Mouse (Mus musculus): ENCODE measurements around the gene Itga5. TPM values are rescaled to one million over a fixed set of nuclear protein-coding genes. Genes with fewer than 3 reads are reported as not detected.

Gene Itga5
- polyA plus RNA-seq, 1 experiment from 2014 or later, result 19.6 TPM

GRCm38 (mm10) chr15:103299644-103300043 lies 66.9 kb downstream of the Itga5 start:
- H3K4me1 ChIP-seq (ENCODE audit: control insufficient read depth, low read depth, low read length), result peaks cover 9% of the 10 kb centered on the region
- 71% methylated on average over 8 of the region's 8 CpGs for WGBS (ENCODE audit: insufficient replicate concordance)
- ATAC-seq (ENCODE audit: low read depth), result no peak
- H3K27me3 ChIP-seq (ENCODE audit: control insufficient read depth, insufficient read depth, low read depth, low read length), result peaks cover 13% of the 10 kb centered on the region
- no peak overlapping the region for H3K4me2 ChIP-seq (ENCODE audit: low read depth, low read length)
- no peak overlapping the region for H3K9ac ChIP-seq (ENCODE audit: low read depth, low read length)
- H3K4me3 ChIP-seq (ENCODE audit: low read depth, low read length), result no peak overlapping the region
- H3K9me3 ChIP-seq (replicated peaks; ENCODE audit: control insufficient read depth, low read length), result no peaks in the 10 kb centered on the region
- H3K36me3 ChIP-seq (ENCODE audit: control insufficient read depth, insufficient read depth), result peaks cover 27% of the 10 kb centered on the region
- H3K27ac ChIP-seq (ENCODE audit: low read length), result no peak overlapping the region

GRCm38 (mm10) chr15:103298861-103299616 lies 67.5 kb downstream of the Itga5 start:
- H3K27ac ChIP-seq (ENCODE audit: low read length), result no peak overlapping the region
- H3K9ac ChIP-seq (ENCODE audit: low read depth, low read length), result no peak overlapping the region
- H3K36me3 ChIP-seq (ENCODE audit: control insufficient read depth, insufficient read depth), result peaks cover 27% of the 10 kb centered on the region
- 85% methylated on average over 5 of the region's 5 CpGs for WGBS (ENCODE audit: insufficient replicate concordance)
- peaks cover 7% of the 10 kb centered on the region for H3K27me3 ChIP-seq (ENCODE audit: control insufficient read depth, insufficient read depth, low read depth, low read length)
- ATAC-seq (ENCODE audit: low read depth), result 0 out of 2 replicates have a peak, but pooled peaks have one; percentile 39
- no peak overlapping the region for H3K4me2 ChIP-seq (ENCODE audit: low read depth, low read length)
- no peak overlapping the region for H3K4me3 ChIP-seq (ENCODE audit: low read depth, low read length)
- peaks cover 3% of the 10 kb centered on the region; the same call in 1 of the 2 replicates for H3K4me1 ChIP-seq (ENCODE audit: control insufficient read depth, low read depth, low read length)
- no peaks in the 10 kb centered on the region for H3K9me3 ChIP-seq (replicated peaks; ENCODE audit: control insufficient read depth, low read length)

- no peak for ATAC-seq (ENCODE audit: low read depth)
- Histone ChIP-seq H3K9ac (ENCODE audit: low read depth, low read length) (no peak overlapping the region), H3K4me2 (ENCODE audit: low read depth, low read length) (no peak overlapping the region), H3K4me1 (ENCODE audit: control insufficient read depth, low read depth, low read length) (peaks cover 2% of the 10 kb centered on the region; the same call in 1 of the 2 replicates), H3K9me3 (replicated peaks; ENCODE audit: control insufficient read depth, low read length) (no peaks in the 10 kb centered on the region), H3K27ac (ENCODE audit: low read length) (no peak overlapping the region), H3K4me3 (ENCODE audit: low read depth, low read length) (no peak overlapping the region), H3K27me3 (ENCODE audit: control insufficient read depth, insufficient read depth, low read depth, low read length) (no peaks in the 10 kb centered on the region; the same call in 1 of the 2 replicates), H3K36me3 (ENCODE audit: control insufficient read depth, insufficient read depth) (peaks cover 35% of the 10 kb centered on the region)
- WGBS (ENCODE audit: insufficient replicate concordance), result 76% methylated on average over 3 of the region's 3 CpGs
These were observed 68.5 kb downstream of the Itga5 start for GRCm38 (mm10) chr15:103298026-103298425.

- no peak overlapping the region for H3K4me3 ChIP-seq (ENCODE audit: low read depth, low read length)
- no peaks in the 10 kb centered on the region for H3K9me3 ChIP-seq (replicated peaks; ENCODE audit: control insufficient read depth, low read length)
- H3K4me1 ChIP-seq (ENCODE audit: control insufficient read depth, low read depth, low read length), result peaks cover 2% of the 10 kb centered on the region; the same call in 1 of the 2 replicates
- no peaks in the 10 kb centered on the region for H3K27me3 ChIP-seq (ENCODE audit: control insufficient read depth, insufficient read depth, low read depth, low read length)
- no peak overlapping the region for H3K4me2 ChIP-seq (ENCODE audit: low read depth, low read length)
- peaks cover 42% of the 10 kb centered on the region for H3K36me3 ChIP-seq (ENCODE audit: control insufficient read depth, insufficient read depth)
- no peak for ATAC-seq (ENCODE audit: low read depth)
- H3K9ac ChIP-seq (ENCODE audit: low read depth, low read length), result no peak overlapping the region
- no peak overlapping the region for H3K27ac ChIP-seq (ENCODE audit: low read length)
- 82% methylated on average over 6 of the region's 6 CpGs for WGBS (ENCODE audit: insufficient replicate concordance)
These were observed 69.2 kb downstream of the Itga5 start for GRCm38 (mm10) chr15:103297313-103297712.

GRCm38 (mm10) chr15:103295851-103296250 lies 70.7 kb downstream of the Itga5 start:
- no peaks in the 10 kb centered on the region for H3K9me3 ChIP-seq (replicated peaks; ENCODE audit: control insufficient read depth, low read length)
- no peak overlapping the region for H3K4me3 ChIP-seq (ENCODE audit: low read depth, low read length)
- 39% methylated on average over 5 of the region's 5 CpGs for WGBS (ENCODE audit: insufficient replicate concordance)
- ATAC-seq (ENCODE audit: low read depth), result no peak
- peaks cover 57% of the 10 kb centered on the region for H3K36me3 ChIP-seq (ENCODE audit: control insufficient read depth, insufficient read depth)
- no peaks in the 10 kb centered on the region for H3K27me3 ChIP-seq (ENCODE audit: control insufficient read depth, insufficient read depth, low read depth, low read length)
- peaks cover 2% of the 10 kb centered on the region; the same call in 1 of the 2 replicates for H3K4me1 ChIP-seq (ENCODE audit: control insufficient read depth, low read depth, low read length)
- no peak overlapping the region for H3K9ac ChIP-seq (ENCODE audit: low read depth, low read length)
- no peak overlapping the region for H3K27ac ChIP-seq (ENCODE audit: low read length)
- no peak overlapping the region for H3K4me2 ChIP-seq (ENCODE audit: low read depth, low read length)

- H3K27ac ChIP-seq (ENCODE audit: low read length), result no peak overlapping the region
- no peaks in the 10 kb centered on the region for H3K9me3 ChIP-seq (replicated peaks; ENCODE audit: control insufficient read depth, low read length)
- 85% methylated on average over 2 of the region's 2 CpGs for WGBS (ENCODE audit: insufficient replicate concordance)
- no peak overlapping the region for H3K4me2 ChIP-seq (ENCODE audit: low read depth, low read length)
- no peaks in the 10 kb centered on the region for H3K4me1 ChIP-seq (ENCODE audit: control insufficient read depth, low read depth, low read length)
- peaks cover 65% of the 10 kb centered on the region for H3K36me3 ChIP-seq (ENCODE audit: control insufficient read depth, insufficient read depth)
- no peak overlapping the region for H3K4me3 ChIP-seq (ENCODE audit: low read depth, low read length)
- no peak for ATAC-seq (ENCODE audit: low read depth)
- no peak overlapping the region for H3K9ac ChIP-seq (ENCODE audit: low read depth, low read length)
- no peaks in the 10 kb centered on the region for H3K27me3 ChIP-seq (ENCODE audit: control insufficient read depth, insufficient read depth, low read depth, low read length)
These were observed 71.9 kb downstream of the Itga5 start for GRCm38 (mm10) chr15:103294649-103295048.

Small RNA genes lying within 50 kb of the gene (microRNA-seq; reads per million reads assigned to microRNA genes)
- gene Mir6963, result 0.98 reads per million

Other genes starting within 250 kb of the Itga5 start
- 5.1 and 5.8 TPM in 2 replicates for gene Smug1, start 199.7 kb downstream of the Itga5 start, polyA plus RNA-seq (2015; fragmentation: Nextera tagmentation; extraction: Ambion mirVana)
- gene Cbx5, start 126.9 kb downstream of the Itga5 start, polyA plus RNA-seq (2015; fragmentation: Nextera tagmentation; extraction: Ambion mirVana), result 40.6 and 45.9 TPM in 2 replicates
- 174 and 193 TPM in 2 replicates for gene Hnrnpa1, start 126.3 kb downstream of the Itga5 start, polyA plus RNA-seq (2015; fragmentation: Nextera tagmentation; extraction: Ambion mirVana)
- gene Nfe2, start 108.4 kb downstream of the Itga5 start, polyA plus RNA-seq (2015; fragmentation: Nextera tagmentation; extraction: Ambion mirVana), result 202 and 220 TPM in 2 replicates
- gene Copz1, start 94.0 kb downstream of the Itga5 start, polyA plus RNA-seq (2015; fragmentation: Nextera tagmentation; extraction: Ambion mirVana), result 194 TPM in 2 replicates
- gene Gpr84, start 56.2 kb downstream of the Itga5 start, polyA plus RNA-seq (2015; fragmentation: Nextera tagmentation; extraction: Ambion mirVana), result 1.0 and 1.1 TPM in 2 replicates
- 5.5 and 7.0 TPM in 2 replicates for gene Zfp385a, start 26.7 kb downstream of the Itga5 start, polyA plus RNA-seq (2015; fragmentation: Nextera tagmentation; extraction: Ambion mirVana)
- gene Gtsf1, start 63.7 kb upstream of the Itga5 start, polyA plus RNA-seq (2015; fragmentation: Nextera tagmentation; extraction: Ambion mirVana), result not detected in 2 replicates
- gene Gtsf2, start 81.7 kb upstream of the Itga5 start, polyA plus RNA-seq (2015; fragmentation: Nextera tagmentation; extraction: Ambion mirVana), result not detected in 2 replicates
- gene Nckap1l, start 87.0 kb upstream of the Itga5 start, polyA plus RNA-seq (2015; fragmentation: Nextera tagmentation; extraction: Ambion mirVana), result 8.1 TPM in 2 replicates
- gene Pde1b, start 136.3 kb upstream of the Itga5 start, polyA plus RNA-seq (2015; fragmentation: Nextera tagmentation; extraction: Ambion mirVana), result 0.31 and 0.34 TPM in 2 replicates
- 0.36 and 1.0 TPM in 2 replicates for gene Ppp1r1a, start 171.2 kb upstream of the Itga5 start, polyA plus RNA-seq (2015; fragmentation: Nextera tagmentation; extraction: Ambion mirVana)
- gene Glycam1, start 198.3 kb upstream of the Itga5 start, polyA plus RNA-seq (2015; fragmentation: Nextera tagmentation; extraction: Ambion mirVana), result not detected in 2 replicates

All from liver, embryonic 16.5 days (tissue).